Mouse (Mus musculus) spleen, adult 2 months (tissue): ENCODE measurements at regions not wholly inside any gene's neighbourhood (a gene's known extent, or its start where the extent isn't known, plus 50 kb on each side); places are given as distances from the start of the nearest gene placed in this dataset.
A peak's percentile ranks its signal among the peaks of the same experiment; 100 is the strongest.

Source experiments
- CTCF ChIP-seq: fragments of 200-500 bp; IDR thresholded peaks from 2 replicates; pipeline ENCODE4 v1.5.1; 2011; ENCODE audit warnings: mild to moderate bottlenecking, inconsistent platforms; ENCODE audit not compliant: insufficient read depth, insufficient read length, insufficient replicate concordance; ENCODE audit errors: extremely low read depth
- POLR2A ChIP-seq: fragments of 200-500 bp; IDR thresholded peaks from 2 replicates; pipeline ENCODE4 v1.6.1; 2011; ENCODE audit warnings: low read depth, low read length, inconsistent platforms

DNA sequence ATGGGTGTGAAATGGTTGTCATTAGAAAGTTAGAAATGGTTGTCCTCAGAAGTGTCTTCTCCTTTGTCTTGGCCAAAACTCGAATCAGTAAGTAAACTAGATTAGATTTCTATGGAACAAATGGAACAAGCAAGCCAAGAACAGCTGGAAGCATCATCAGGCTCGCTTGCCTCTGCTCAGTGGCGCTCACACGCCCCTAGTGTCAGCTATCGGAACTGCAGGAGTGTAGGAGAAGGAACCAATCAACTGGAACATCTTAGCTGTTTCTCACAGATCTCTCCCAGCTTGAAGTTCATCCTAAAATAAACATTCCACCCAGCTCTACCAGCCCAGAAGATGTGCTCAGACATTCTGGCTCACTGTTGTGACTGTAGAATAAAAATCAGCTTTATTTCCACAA lies 90.9 kb downstream of the Il20rb start:
- TF ChIP-seq CTCF (peak; percentile 82; the same call in 1 of the 2 replicates), POLR2A (no peak)
